Mouse (Mus musculus): ENCODE measurements around the gene Gm19402. TPM values are rescaled to one million over a fixed set of nuclear protein-coding genes. Genes with fewer than 3 reads are reported as not detected.

The Gm19402 gene
- total RNA-seq, 4 experiments from 2014 or later, result not detected

DNA sequence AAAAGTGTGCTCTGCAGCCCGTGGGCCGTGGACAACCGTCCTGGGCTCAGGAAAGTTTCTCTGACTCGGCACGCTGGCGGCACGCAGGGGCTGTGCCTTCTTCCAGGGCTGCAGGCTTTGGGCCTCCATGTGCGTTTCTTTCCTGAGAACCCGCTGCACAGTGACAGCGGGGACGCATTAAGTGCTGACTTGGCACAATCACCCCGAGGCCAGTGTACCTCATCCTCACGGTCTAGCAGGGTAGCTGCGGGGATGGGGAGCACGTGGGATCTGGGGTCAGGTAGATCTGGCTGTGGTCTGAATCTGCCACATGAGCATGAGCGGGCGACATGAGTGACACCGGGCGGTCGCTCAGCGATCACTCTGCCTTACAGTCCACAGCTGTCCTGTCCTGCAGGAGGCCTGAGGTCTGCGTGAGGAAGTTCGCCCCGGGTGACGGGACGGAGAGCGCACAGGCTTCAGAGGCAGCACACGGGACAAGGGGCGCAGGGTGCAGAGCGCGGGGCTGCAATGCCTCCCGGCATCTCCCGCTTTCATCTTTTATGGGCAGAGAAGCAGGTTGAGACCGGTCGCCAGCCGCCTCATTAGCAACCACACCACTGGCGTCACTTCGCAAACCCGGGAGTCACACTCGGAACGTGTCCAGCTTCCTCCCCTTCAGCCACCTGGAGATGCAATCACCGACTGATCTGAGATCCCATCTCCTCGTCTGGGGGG, 26.4 kb downstream of the Gm19402 start:
- no peak for DNase-seq

DNA sequence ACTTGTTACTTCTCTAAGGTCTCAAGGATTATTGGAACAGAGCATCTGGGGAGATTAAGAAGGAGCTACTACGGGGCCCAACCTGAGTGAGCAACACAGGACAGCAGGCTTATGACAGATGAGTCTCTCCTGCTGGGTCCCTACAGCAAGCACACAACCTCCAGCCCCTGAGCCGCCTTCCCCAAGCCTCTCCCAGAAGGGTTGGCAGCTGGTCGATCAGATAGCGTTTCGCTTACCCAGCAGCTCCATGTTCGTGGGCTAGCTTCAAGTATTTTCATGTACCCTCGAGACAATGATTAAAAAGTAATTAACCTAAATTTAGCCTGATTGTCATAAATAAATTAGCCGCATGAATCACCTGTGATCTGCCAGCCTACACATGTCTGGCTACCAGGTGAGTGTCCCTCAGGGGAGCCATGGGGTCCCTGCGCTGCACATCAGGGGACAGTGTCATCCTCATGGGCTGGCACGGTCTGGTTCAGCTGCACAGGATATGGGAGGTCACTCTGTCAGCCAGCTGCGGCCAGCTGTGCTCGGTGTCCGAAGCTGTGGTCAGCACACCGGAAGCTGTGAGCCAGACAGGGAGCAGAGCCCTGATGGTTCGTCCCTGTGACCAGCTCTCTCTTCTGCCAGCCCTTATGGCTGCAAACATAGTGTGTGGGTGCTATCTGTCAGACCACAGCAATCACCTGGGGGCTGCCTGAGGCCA, 32.1 kb downstream of the Gm19402 start:
- DNase-seq, result no peak

DNA sequence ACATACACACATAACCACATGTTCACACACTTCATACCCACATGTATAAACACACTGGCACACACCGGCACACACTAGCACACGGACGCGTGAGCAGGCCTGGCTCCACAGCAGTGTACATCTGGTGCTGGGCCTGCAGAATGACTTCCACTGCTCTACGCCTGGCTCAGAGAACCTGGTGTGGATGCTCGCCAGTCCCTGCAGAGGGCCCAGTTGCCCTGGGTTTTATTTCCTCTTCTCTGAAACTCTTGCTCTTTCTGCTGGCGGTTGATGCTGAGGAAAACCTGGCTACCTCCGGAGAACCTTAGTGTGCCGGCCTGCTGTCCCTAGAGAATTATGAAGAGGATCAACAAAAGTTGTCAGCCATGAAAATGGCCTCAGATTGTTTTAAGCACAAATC, 38.5 kb downstream of the Gm19402 start:
- DNase-seq, result no peak

DNA sequence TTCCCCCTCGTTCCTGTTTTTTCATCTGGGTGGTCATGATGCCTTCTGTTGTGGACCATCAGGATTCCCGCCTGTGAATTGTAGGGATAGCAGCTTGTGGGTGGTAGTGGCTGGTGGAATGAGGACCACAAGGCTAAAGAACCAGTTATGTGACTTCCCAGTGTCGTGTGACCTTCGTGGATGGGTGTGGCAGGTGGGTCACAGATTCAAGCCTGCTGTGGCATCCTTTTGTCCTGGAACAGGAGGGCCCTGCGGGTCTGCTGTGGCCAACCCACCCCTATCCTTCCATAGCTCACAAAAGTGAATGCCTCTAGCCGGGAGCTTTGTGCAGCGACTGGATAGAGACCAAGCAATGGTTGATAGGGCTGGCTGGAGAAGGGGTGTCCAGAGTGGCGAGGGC, 42.7 kb downstream of the Gm19402 start:
- DNase-seq, result no peak

DNA sequence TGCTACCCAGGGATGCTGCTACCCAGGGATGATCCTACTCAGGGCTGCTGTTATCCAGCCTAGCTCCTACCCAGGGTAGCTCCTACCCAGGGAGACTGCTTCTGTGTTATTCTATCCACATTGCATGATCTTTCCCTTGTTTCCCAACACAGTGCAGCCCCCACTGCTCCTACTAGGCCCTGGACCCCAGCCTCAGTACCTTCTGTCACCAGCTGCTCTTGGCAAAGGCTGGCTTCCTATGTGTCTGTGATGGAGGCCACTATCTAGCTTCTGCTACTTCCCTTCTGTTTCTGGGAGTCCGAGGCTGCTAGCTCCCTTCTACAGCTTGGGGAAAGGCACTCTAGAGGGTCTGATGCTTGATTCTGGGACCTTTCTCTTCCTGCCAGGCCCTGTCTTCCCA, 43.1 kb downstream of the Gm19402 start:
- no peak for DNase-seq

DNA sequence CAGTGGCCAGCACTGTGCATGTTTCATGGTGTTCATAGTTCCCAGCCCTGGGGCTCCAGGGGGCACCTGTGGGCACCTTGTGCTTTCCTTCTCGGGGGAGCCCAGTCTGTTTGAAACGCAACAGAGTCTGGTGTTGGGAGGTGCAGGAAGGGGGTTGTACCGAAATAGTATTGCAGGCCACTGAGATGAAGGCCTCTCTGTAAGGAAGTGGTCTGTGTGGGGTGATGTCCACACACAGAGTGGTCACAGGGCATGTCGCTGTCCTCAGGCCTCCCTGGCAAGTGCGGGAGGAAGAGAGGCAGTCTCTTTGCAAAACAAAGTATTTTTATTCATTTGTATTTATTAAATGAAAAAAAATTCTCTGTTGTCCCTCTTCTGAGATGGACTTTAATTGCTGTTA, 45.0 kb downstream of the Gm19402 start:
- no peak for DNase-seq

DNA sequence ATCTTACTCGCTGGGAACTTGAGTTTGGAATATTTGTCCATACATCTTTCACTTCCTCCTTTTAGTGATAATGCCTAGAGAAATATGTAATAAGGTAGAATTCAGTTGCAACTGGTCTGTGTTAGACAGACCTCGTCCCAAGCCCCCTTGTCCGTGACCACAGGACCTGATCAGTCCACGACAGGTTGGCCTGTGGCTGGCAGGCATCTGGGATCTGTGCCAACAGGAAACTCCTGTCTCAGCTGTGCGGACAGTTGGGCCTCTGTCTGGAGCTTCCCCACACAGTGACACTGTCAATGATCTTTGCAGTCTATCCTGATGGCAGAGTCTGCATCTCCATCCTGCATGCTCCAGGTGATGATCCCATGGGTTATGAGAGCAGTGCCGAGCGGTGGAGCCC, 47.4 kb downstream of the Gm19402 start:
- no peak for DNase-seq

Small RNAs within 50 kb of the gene (microRNA-seq; reads per million reads assigned to microRNA genes)
- gene Mir1930, result 1.2 to 4.4 reads per million in 2 experiments

Other genes starting within 250 kb of the Gm19402 start
- 10 to 100 TPM; 20.4 to 28.8 (median 24.8) TPM for gene Fam207a, start 175.0 kb downstream of the Gm19402 start, total RNA-seq (2022)
- gene Itgb2, start 160.5 kb downstream of the Gm19402 start, total RNA-seq (2022), result 10 to 100 TPM in 3 of 4 experiments, 1 to 10 TPM in 1; 8.6 to 16.8 (median 13.5) TPM
- gene Pttg1ip, start 109.0 kb downstream of the Gm19402 start, total RNA-seq (2022), result 100 to 1,000 TPM; 207 to 236 (median 225) TPM
- gene Sumo3, start 84.7 kb downstream of the Gm19402 start, total RNA-seq (2022), result 100 to 1,000 TPM in 3 of 4 experiments, 10 to 100 TPM in 1; 98.9 to 125 (median 115) TPM
- gene Gm49325, start 84.6 kb downstream of the Gm19402 start, total RNA-seq (2022), result 10 to 100 TPM; 15.2 to 24.8 (median 18.1) TPM
- 10 to 100 TPM; 46.0 to 63.0 (median 53.7) TPM for gene Ube2g2, start 68.5 kb downstream of the Gm19402 start, total RNA-seq (2022)
- gene Tspear, start 4.2 kb downstream of the Gm19402 start, total RNA-seq (2022), result 1 to 10 TPM in 1 of 4 experiments, under 1 TPM in 3; 0.15 to 1.4 (median 0.81) TPM
- not detected for gene Gm9508, start 6.5 kb upstream of the Gm19402 start, total RNA-seq (2022)
- gene Gm10272, start 15.9 kb upstream of the Gm19402 start, total RNA-seq (2022), result not detected
- not detected for gene Gm10024, start 20.7 kb upstream of the Gm19402 start, total RNA-seq (2022)
- not detected for gene Gm10142, start 25.1 kb upstream of the Gm19402 start, total RNA-seq (2022)
- gene Krtap12-1, start 29.8 kb upstream of the Gm19402 start, total RNA-seq (2022), result not detected
- not detected for gene Gm10100, start 35.7 kb upstream of the Gm19402 start, total RNA-seq (2022)
- gene Gm18596, start 51.9 kb upstream of the Gm19402 start, total RNA-seq (2022), result not detected
- gene Gm9736, start 60.6 kb upstream of the Gm19402 start, total RNA-seq (2022), result not detected
- gene Gm3233, start 68.9 kb upstream of the Gm19402 start, total RNA-seq (2022), result not detected
- gene Gm3238, start 80.6 kb upstream of the Gm19402 start, total RNA-seq (2022), result not detected
- not detected for gene Gm7138, start 86.2 kb upstream of the Gm19402 start, total RNA-seq (2022)
- not detected for gene Gm3250, start 91.8 kb upstream of the Gm19402 start, total RNA-seq (2022)
- not detected for gene Gm7137, start 97.4 kb upstream of the Gm19402 start, total RNA-seq (2022)
- not detected for gene Gm9639, start 104.3 kb upstream of the Gm19402 start, total RNA-seq (2022)
- not detected for gene Gm19668, start 108.4 kb upstream of the Gm19402 start, total RNA-seq (2022)
- not detected for gene Gm9507, start 121.1 kb upstream of the Gm19402 start, total RNA-seq (2022)
- gene Gm2696, start 123.9 kb upstream of the Gm19402 start, total RNA-seq (2022), result not detected
- gene Krtap10-4, start 136.3 kb upstream of the Gm19402 start, total RNA-seq (2022), result not detected
- not detected for gene Krtap10-10, start 145.2 kb upstream of the Gm19402 start, total RNA-seq (2022)
- gene Gm36176, start 156.0 kb upstream of the Gm19402 start, total RNA-seq (2022), result not detected
- not detected for gene Gm10318, start 162.1 kb upstream of the Gm19402 start, total RNA-seq (2022)
- not detected for gene Gm3285, start 171.2 kb upstream of the Gm19402 start, total RNA-seq (2022)
- 10 to 100 TPM in 1 of 4 experiments, 1 to 10 TPM in 3; 5.5 to 10.8 (median 7.3) TPM for gene Lrrc3, start 211.8 kb upstream of the Gm19402 start, total RNA-seq (2022)

All from adrenal gland, adult 8-10 months (tissue).